Mouse (Mus musculus) liver, postnatal 0 days (tissue): ENCODE data around the gene Nsd1.

Experiments
- CTCF ChIP-seq: sonication (generic); IDR thresholded peaks from 2 replicates; pipeline ENCODE4 v1.5.1; 2016; ENCODE audit warnings: antibody characterized with exemption, low read depth
- EP300 ChIP-seq: IDR thresholded peaks from 2 replicates; pipeline ENCODE4 v1.6.1; 2016; ENCODE audit warnings: antibody characterized with exemption, low read depth, mild to moderate bottlenecking

DNA sequence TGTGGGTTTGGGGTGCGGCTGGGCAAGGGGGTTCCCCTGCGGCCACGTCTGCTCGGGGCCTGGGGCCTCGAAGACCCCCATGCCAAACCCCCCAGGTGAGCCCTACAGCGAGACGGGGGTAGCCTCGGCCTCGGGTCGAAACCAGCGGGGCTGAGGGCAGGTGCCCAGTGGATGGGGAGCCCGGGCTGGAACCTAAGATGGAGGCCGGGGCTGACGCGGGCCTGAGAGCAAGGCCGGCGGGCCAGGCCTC lies 1.3 kb downstream of the Nsd1 start:
- TF ChIP-seq CTCF (no peak), EP300 (no peak)
